Mouse (Mus musculus): Measurements from ENCODE around the gene Gins1.

- TF ChIP-seq CTCF (IDR thresholded peaks at IDR 0.05; ENCODE audit: insufficient read depth, low read depth, low read length) (no peak), POLR2A (IDR thresholded peaks at IDR 0.05; ENCODE audit: insufficient read depth, low read depth, low read length) (no peak)
Measured at GRCm38 (mm10) chr2:150909429-150910039, 4.3 kb downstream of the Gins1 start.

All from olfactory bulb, adult 2 months (tissue).